Mouse (Mus musculus): ENCODE results near the gene Zfp37. TPM values are rescaled to one million over a fixed set of nuclear protein-coding genes. Genes with fewer than 3 reads are reported as not detected.

The Zfp37 gene
- polyA plus RNA-seq, 1 experiment = not detected

GRCm38 (mm10) chr4:62158401-62158800, 72.4 kb downstream of the Zfp37 start:
- Histone ChIP-seq H3K4me1 (ENCODE audit: control insufficient read depth, insufficient read depth, low read length) (no peaks in the 10 kb centered on the region), H3K4me3 (ENCODE audit: insufficient read depth, low read length) (no peak overlapping the region), H3K27ac (ENCODE audit: insufficient read depth, low read depth, low read length) (no peak overlapping the region)
- TF ChIP-seq POLR2A (IDR thresholded peaks at IDR 0.05; ENCODE audit: borderline replicate concordance, low read depth, low read length) = no peak

DNA sequence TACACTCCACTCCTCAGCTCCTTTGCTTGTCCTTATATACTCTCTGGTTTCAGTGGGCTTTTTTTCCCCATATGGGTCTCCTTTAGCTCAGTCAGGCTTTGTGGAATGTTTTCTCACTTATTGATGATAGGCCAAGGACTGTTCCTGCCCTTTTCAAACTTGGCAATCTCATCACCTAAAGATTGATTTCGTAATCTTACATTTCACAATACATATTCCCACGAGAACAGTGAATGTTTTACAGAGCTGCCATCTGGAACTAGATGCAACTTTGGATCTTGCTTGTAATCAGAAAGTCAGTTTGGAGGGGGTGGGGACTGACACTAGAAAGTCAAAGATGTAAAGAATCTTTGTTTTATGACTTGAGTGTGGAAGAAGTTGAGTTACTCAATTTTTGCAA, 80.0 kb downstream of the Zfp37 start, which contains the start of gene Mup21:
Mup21 (minus strand) TSS at position 53 of the 400 bp plus-strand sequence.
- no peak for TF ChIP-seq CTCF (IDR thresholded peaks at IDR 0.05; ENCODE audit: low read depth, low read length)
- TF ChIP-seq POLR2A (IDR thresholded peaks at IDR 0.05; ENCODE audit: borderline replicate concordance, low read depth, low read length) = no peak

More for the DNA sequence above, 80.0 kb downstream of the Zfp37 start, which contains the start of gene Mup21:
- H3K4me1 ChIP-seq (ENCODE audit: control insufficient read depth, insufficient read depth, low read length) = no peaks in the 10 kb centered on the region
- H3K27ac ChIP-seq (ENCODE audit: insufficient read depth, low read depth, low read length) = no peak within 1 kb of the TSS
- H3K4me3 ChIP-seq (ENCODE audit: insufficient read depth, low read length) = no peak within 1 kb of the TSS

Other genes with a start within 250 kb of the Zfp37 start
- not detected in 2 replicates for gene Mup20, start 176.9 kb downstream of the Zfp37 start, polyA plus RNA-seq (2012; ENCODE audit: insufficient read depth, insufficient read length, missing spikeins)
- gene Mup3, start 143.7 kb downstream of the Zfp37 start, polyA plus RNA-seq (2012; ENCODE audit: insufficient read depth, insufficient read length, missing spikeins) = not detected in 2 replicates
- not detected in 2 replicates for gene Mup21, start 80.2 kb downstream of the Zfp37 start, polyA plus RNA-seq (2012; ENCODE audit: insufficient read depth, insufficient read length, missing spikeins)
- gene Slc31a2, start 31.5 kb upstream of the Zfp37 start, polyA plus RNA-seq (2012; ENCODE audit: insufficient read depth, insufficient read length, missing spikeins) = 72.9 and 73.7 TPM in 2 replicates
- 92.2 and 95.1 TPM in 2 replicates for gene Fkbp15, start 129.5 kb upstream of the Zfp37 start, polyA plus RNA-seq (2012; ENCODE audit: insufficient read depth, insufficient read length, missing spikeins)
- gene Slc31a1, start 129.7 kb upstream of the Zfp37 start, polyA plus RNA-seq (2012; ENCODE audit: insufficient read depth, insufficient read length, missing spikeins) = 64.1 and 71.0 TPM in 2 replicates
- gene Cdc26, start 177.6 kb upstream of the Zfp37 start, polyA plus RNA-seq (2012; ENCODE audit: insufficient read depth, insufficient read length, missing spikeins) = 54.8 and 71.2 TPM in 2 replicates
- gene Prpf4, start 177.8 kb upstream of the Zfp37 start, polyA plus RNA-seq (2012; ENCODE audit: insufficient read depth, insufficient read length, missing spikeins) = 10.1 and 10.9 TPM in 2 replicates
- gene Rnf183, start 204.2 kb upstream of the Zfp37 start, polyA plus RNA-seq (2012; ENCODE audit: insufficient read depth, insufficient read length, missing spikeins) = not detected in 2 replicates
- 0.94 TPM in 1 of 2 replicates, not detected in the other for gene Wdr31, start 239.8 kb upstream of the Zfp37 start, polyA plus RNA-seq (2012; ENCODE audit: insufficient read depth, insufficient read length, missing spikeins)
- gene Bspry, start 249.0 kb upstream of the Zfp37 start, polyA plus RNA-seq (2012; ENCODE audit: insufficient read depth, insufficient read length, missing spikeins) = 0.55 TPM in 1 of 2 replicates, not detected in the other

Measured in bone marrow macrophage, adult 2 months (primary cell).